Mouse (Mus musculus) MEL (cell line): ENCODE measurements around the gene Ccl20.

Source experiments
- CHD2 ChIP-seq: IDR thresholded peaks from 2 replicates; pipeline ENCODE4 v1.6.1; 2011; ENCODE audit warnings: low read length, improper control_type of control experiment
- CTCF ChIP-seq, 3 experiments: IDR thresholded peaks in 2 of 3; conservative IDR thresholded peaks in 1 of 3; 2 replicates each; pipeline ENCODE4 v1.5.1; 2011 to 2012; ENCODE audit warnings: low read length in 3 of 3, low read depth in 2 of 3, mild to moderate bottlenecking in 2 of 3, improper control_type of control experiment in 1 of 3, inconsistent platforms in 1 of 3, mixed read lengths in 1 of 3, moderate library complexity in 1 of 3; ENCODE audit not compliant: control insufficient read depth in 1 of 3, insufficient read depth in 1 of 3, poor library complexity in 1 of 3, severe bottlenecking in 1 of 3
- HCFC1 ChIP-seq: IDR thresholded peaks from 2 replicates; pipeline ENCODE4 v1.6.1; 2012; ENCODE audit warnings: low read depth, mild to moderate bottlenecking, inconsistent platforms, low read length, improper control_type of control experiment, moderate library complexity
- KAT2A ChIP-seq: conservative IDR thresholded peaks from 2 replicates; pipeline ENCODE4 v1.6.1; 2012; ENCODE audit warnings: low read depth, low read length, improper control_type of control experiment, inconsistent platforms
- POLR2A ChIP-seq, 2 experiments: IDR thresholded peaks; 2 replicates each; pipeline ENCODE4 v1.6.1; 2011 to 2012; ENCODE audit warnings: low read length in 2 of 2, mild to moderate bottlenecking in 2 of 2, control low read depth in 1 of 2, improper control_type of control experiment in 1 of 2, low read depth in 1 of 2, moderate library complexity in 1 of 2; ENCODE audit not compliant: control insufficient read depth in 1 of 2, insufficient read depth in 1 of 2, poor library complexity in 1 of 2
- SMC3 ChIP-seq: IDR thresholded peaks from 2 replicates; pipeline ENCODE4 v1.6.1; 2011; ENCODE audit warnings: low read depth, low read length, improper control_type of control experiment
- TAL1 ChIP-seq: IDR thresholded peaks from 2 replicates; pipeline ENCODE4 v1.6.1; 2012; ENCODE audit warnings: mild to moderate bottlenecking, inconsistent platforms, low read length, moderate library complexity, mixed read lengths
- USF2 ChIP-seq, 2 experiments: IDR thresholded peaks; 2 replicates each; pipeline ENCODE4 v1.6.1; 2011 to 2012; ENCODE audit warnings: improper control_type of control experiment in 2 of 2, low read length in 2 of 2, borderline replicate concordance in 1 of 2, inconsistent platforms in 1 of 2, low read depth in 1 of 2, mild to moderate bottlenecking in 1 of 2; ENCODE audit not compliant: insufficient read depth in 1 of 2

- TF ChIP-seq POLR2A (IDR thresholded peaks at IDR 0.05; ENCODE audit: control insufficient read depth in 1 of 2, insufficient read depth in 1 of 2, low read depth in 1 of 2, low read length in 2 of 2, poor library complexity in 1 of 2) (no peak), CTCF (IDR thresholded peaks at IDR 0.05 in 2 of 3, conservative IDR thresholded peaks at IDR 0.05 in 1 of 3; ENCODE audit: control insufficient read depth in 1 of 3, insufficient read depth in 1 of 3, low read depth in 2 of 3, low read length in 3 of 3, poor library complexity in 1 of 3, severe bottlenecking in 1 of 3) (no peak), SMC3 (no peak), TAL1 (no peak), USF2 (IDR thresholded peaks at IDR 0.05; ENCODE audit: borderline replicate concordance in 1 of 2, insufficient read depth in 1 of 2, low read depth in 1 of 2, low read length in 2 of 2) (no peak), CHD2 (no peak), HCFC1 (no peak), KAT2A (no peak)
Observed at GRCm38 (mm10) chr1:83107410-83107978, 9.1 kb upstream of the Ccl20 start.
